Mouse (Mus musculus): ENCODE results near the gene Fgfr2. TPM values are rescaled to one million over a fixed set of nuclear protein-coding genes. Genes with fewer than 3 reads are reported as not detected.

Gene Fgfr2
- polyA plus RNA-seq, 1 experiment from 2014 or later = 18.5 TPM

DNA sequence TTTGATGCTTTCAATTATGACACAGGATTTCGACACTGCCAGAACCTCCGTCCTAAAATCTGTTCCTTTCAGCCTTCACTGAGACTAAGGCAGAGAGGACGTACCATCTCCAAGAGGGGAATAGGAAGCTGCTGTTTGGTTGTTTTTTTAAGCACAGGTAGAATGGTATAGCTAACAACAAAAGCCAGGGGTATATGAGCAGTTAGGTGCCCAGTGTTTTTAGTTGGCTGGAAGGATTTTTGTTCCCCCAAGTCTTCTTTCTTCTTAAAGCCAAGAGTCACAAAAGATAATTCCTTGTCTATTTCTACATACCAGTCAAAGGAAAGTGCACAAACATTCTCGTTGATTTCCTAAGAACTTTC, 2859.9 kb downstream of the Fgfr2 start:
- H3K9me3 ChIP-seq (replicated peaks) = no peaks in the 10 kb centered on the region
- peak overlapping the region; percentile 56 for H3K4me3 ChIP-seq
- H3K9ac ChIP-seq = no peak overlapping the region
- peak overlapping the region; percentile 56 for H3K4me2 ChIP-seq
- no peak for ATAC-seq
- peaks cover 5% of the 10 kb centered on the region; the same call in 1 of the 2 replicates for H3K4me1 ChIP-seq
- H3K27me3 ChIP-seq (replicated peaks) = peaks cover 84% of the 10 kb centered on the region
- no peaks in the 10 kb centered on the region for H3K36me3 ChIP-seq
- H3K27ac ChIP-seq = no peak overlapping the region
- WGBS (ENCODE audit: insufficient replicate concordance) = 40% methylated on average over 4 of the region's 4 CpGs

- Histone ChIP-seq H3K27me3 (replicated peaks) (peaks cover 79% of the 10 kb centered on the region), H3K9me3 (replicated peaks) (no peaks in the 10 kb centered on the region), H3K4me3 (peak overlapping the region; percentile 9; the same call in 1 of the 2 replicates), H3K9ac (no peak overlapping the region), H3K36me3 (no peaks in the 10 kb centered on the region), H3K4me2 (peak overlapping the region; percentile 56), H3K4me1 (peaks cover 5% of the 10 kb centered on the region; the same call in 1 of the 2 replicates), H3K27ac (no peak overlapping the region)
- ATAC-seq = no peak
- 35% methylated on average over 17 of the region's 17 CpGs for WGBS (ENCODE audit: insufficient replicate concordance)
These were observed 2860.5 kb downstream of the Fgfr2 start for GRCm38 (mm10) chr7:130262528-130263232.

- no peak overlapping the region for H3K27ac ChIP-seq
These were observed 2861.2 kb downstream of the Fgfr2 start for GRCm38 (mm10) chr7:130261684-130262527.

GRCm38 (mm10) chr7:130260905-130261683, 2862.1 kb downstream of the Fgfr2 start:
- H3K4me3 ChIP-seq = no peak overlapping the region
- ATAC-seq = no peak
- H3K9me3 ChIP-seq (replicated peaks) = no peaks in the 10 kb centered on the region
- no peak overlapping the region for H3K9ac ChIP-seq
- H3K27ac ChIP-seq = no peak overlapping the region
- peaks cover 3% of the 10 kb centered on the region for H3K4me1 ChIP-seq
- peaks cover 63% of the 10 kb centered on the region for H3K27me3 ChIP-seq (replicated peaks)
- no peaks in the 10 kb centered on the region for H3K36me3 ChIP-seq
- no peak overlapping the region for H3K4me2 ChIP-seq
- WGBS (ENCODE audit: insufficient replicate concordance) = 68% methylated on average over 20 of the region's 20 CpGs

More at GRCm38 (mm10) chr7:130261684-130262527, 2861.2 kb downstream of the Fgfr2 start:
- peaks cover 71% of the 10 kb centered on the region for H3K27me3 ChIP-seq (replicated peaks)
- H3K9ac ChIP-seq = no peak overlapping the region
- no peaks in the 10 kb centered on the region for H3K36me3 ChIP-seq
- H3K4me2 ChIP-seq = peak overlapping the region; percentile 27
- peak overlapping the region; percentile 9; the same call in 1 of the 2 replicates for H3K4me3 ChIP-seq
- WGBS (ENCODE audit: insufficient replicate concordance) = 33% methylated on average over 17 of the region's 17 CpGs
- no peak for ATAC-seq
- peaks cover 7% of the 10 kb centered on the region for H3K4me1 ChIP-seq
- no peaks in the 10 kb centered on the region for H3K9me3 ChIP-seq (replicated peaks)

GRCm38 (mm10) chr7:130260060-130260459, 2863.1 kb downstream of the Fgfr2 start:
- Histone ChIP-seq H3K27ac (no peak overlapping the region), H3K9ac (no peak overlapping the region), H3K36me3 (no peaks in the 10 kb centered on the region), H3K4me2 (no peak overlapping the region), H3K4me1 (peaks cover 3% of the 10 kb centered on the region; the same call in 1 of the 2 replicates), H3K27me3 (replicated peaks) (peaks cover 52% of the 10 kb centered on the region), H3K4me3 (no peak overlapping the region), H3K9me3 (replicated peaks) (no peaks in the 10 kb centered on the region)
- ATAC-seq = no peak
- WGBS (ENCODE audit: insufficient replicate concordance) = 27% methylated on average over 5 of the region's 5 CpGs

GRCm38 (mm10) chr7:130258704-130259295, 2864.3 kb downstream of the Fgfr2 start:
- no peak overlapping the region for H3K4me2 ChIP-seq
- no peak overlapping the region for H3K4me3 ChIP-seq
- H3K27ac ChIP-seq = no peak overlapping the region
- H3K27me3 ChIP-seq (replicated peaks) = peaks cover 40% of the 10 kb centered on the region
- no peaks in the 10 kb centered on the region for H3K9me3 ChIP-seq (replicated peaks)
- H3K4me1 ChIP-seq = peaks cover 3% of the 10 kb centered on the region; the same call in 1 of the 2 replicates
- no peak overlapping the region for H3K9ac ChIP-seq
- no peak for ATAC-seq
- 27% methylated on average over 9 of the region's 9 CpGs for WGBS (ENCODE audit: insufficient replicate concordance)
- no peaks in the 10 kb centered on the region for H3K36me3 ChIP-seq

- Histone ChIP-seq H3K4me3 (no peak overlapping the region), H3K27ac (no peak overlapping the region), H3K27me3 (replicated peaks) (peaks cover 33% of the 10 kb centered on the region), H3K9me3 (replicated peaks) (no peaks in the 10 kb centered on the region), H3K9ac (no peak overlapping the region), H3K36me3 (no peaks in the 10 kb centered on the region), H3K4me2 (no peak overlapping the region), H3K4me1 (peaks cover 3% of the 10 kb centered on the region; the same call in 1 of the 2 replicates)
- WGBS (ENCODE audit: insufficient replicate concordance) = 30% methylated on average over 8 of the region's 8 CpGs
- ATAC-seq = no peak
These were observed 2865.0 kb downstream of the Fgfr2 start for GRCm38 (mm10) chr7:130257991-130258703.

DNA sequence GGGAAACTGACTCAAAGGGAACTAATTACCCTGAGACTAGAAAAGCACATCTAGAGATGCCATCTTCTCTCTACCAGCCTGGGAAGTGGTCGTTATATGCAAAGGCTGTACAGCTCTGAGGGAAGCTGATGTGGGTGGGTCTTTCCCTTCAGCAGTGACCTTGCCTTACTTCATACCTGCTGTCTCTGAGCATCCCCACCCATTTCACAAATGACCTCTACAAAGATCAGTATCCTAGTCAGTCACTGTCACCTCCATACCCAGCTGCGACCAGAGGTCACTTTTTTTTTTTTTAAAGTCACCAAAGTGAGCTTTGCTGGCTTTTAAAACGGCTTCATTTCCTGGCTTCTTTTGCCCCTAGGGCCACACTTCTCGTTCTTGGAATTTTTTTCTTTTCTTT, 2869.9 kb downstream of the Fgfr2 start:
- Histone ChIP-seq H3K36me3 (no peaks in the 10 kb centered on the region), H3K4me1 (peaks cover 3% of the 10 kb centered on the region; the same call in 1 of the 2 replicates), H3K4me3 (no peak overlapping the region), H3K27ac (no peak overlapping the region), H3K27me3 (replicated peaks) (no peaks in the 10 kb centered on the region), H3K4me2 (no peak overlapping the region), H3K9ac (no peak overlapping the region), H3K9me3 (replicated peaks) (no peaks in the 10 kb centered on the region)
- no peak for ATAC-seq
- WGBS (ENCODE audit: insufficient replicate concordance) = 31% methylated on average over 4 of the region's 4 CpGs

DNA sequence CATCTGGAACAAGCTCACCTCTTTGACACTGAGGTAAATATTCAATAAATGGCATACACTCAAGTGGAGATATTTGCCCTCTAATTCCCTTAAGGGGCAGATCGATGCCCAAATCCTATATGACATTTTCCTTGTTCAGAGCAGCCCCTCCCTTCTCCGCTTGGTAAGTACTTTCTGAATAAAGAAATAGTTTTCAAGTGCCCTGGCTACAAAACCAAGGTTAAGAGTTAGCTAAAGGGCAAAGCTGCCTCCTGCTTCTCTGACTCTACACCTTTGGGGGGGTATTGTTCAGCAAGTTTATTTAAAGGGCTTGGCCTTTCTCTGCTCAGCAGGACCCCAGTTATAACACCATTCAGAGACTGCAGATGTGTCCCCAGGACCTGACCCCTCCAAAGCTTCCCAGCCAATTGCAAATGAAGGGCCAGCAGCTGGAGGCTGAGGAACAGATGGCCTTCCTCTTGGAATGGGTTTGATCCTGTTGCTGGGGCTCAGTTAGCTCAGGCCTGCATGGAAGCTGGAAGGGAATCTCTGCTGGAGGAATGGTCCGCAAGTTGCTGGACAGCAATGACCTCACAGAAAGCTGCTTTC, 2871.1 kb downstream of the Fgfr2 start:
- Histone ChIP-seq H3K4me2 (no peak overlapping the region), H3K4me3 (no peak overlapping the region), H3K36me3 (no peaks in the 10 kb centered on the region), H3K27me3 (replicated peaks) (no peaks in the 10 kb centered on the region), H3K4me1 (peaks cover 3% of the 10 kb centered on the region; the same call in 1 of the 2 replicates), H3K9ac (no peak overlapping the region), H3K9me3 (replicated peaks) (no peaks in the 10 kb centered on the region), H3K27ac (no peak overlapping the region)
- no peak for ATAC-seq
- WGBS (ENCODE audit: insufficient replicate concordance) = 62% methylated on average over 3 of the region's 3 CpGs

DNA sequence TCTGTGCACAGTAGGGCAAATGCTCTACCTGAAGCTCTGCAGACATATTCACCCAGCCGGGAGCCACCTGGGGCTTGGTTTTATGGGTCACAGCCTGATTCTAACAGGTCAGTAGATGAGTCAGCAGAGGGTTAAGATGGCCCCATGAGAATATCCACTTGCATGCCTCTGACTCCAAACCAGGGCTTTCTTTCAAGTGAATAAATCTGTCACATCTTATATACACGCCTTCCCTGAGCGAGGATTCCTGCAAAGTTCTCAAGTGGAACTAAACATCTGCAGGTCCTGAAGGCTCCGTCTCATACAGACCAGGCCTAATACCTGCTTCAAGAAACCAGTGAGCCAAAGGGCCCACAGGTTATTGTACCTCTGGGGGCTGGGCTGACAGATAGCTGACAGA, 2872.2 kb downstream of the Fgfr2 start:
- Histone ChIP-seq H3K9me3 (replicated peaks) (no peaks in the 10 kb centered on the region), H3K4me1 (peaks cover 6% of the 10 kb centered on the region; the same call in 1 of the 2 replicates), H3K36me3 (no peaks in the 10 kb centered on the region), H3K4me2 (no peak overlapping the region), H3K9ac (no peak overlapping the region), H3K4me3 (no peak overlapping the region), H3K27ac (no peak overlapping the region), H3K27me3 (replicated peaks) (no peaks in the 10 kb centered on the region)
- WGBS (ENCODE audit: insufficient replicate concordance) = 72% methylated on average over 4 of the region's 4 CpGs
- ATAC-seq = no peak

Measured in liver, embryonic 12.5 days (tissue).